Mouse (Mus musculus): ENCODE results near the gene Dsp.
A peak's percentile ranks its signal among the peaks of the same experiment; 100 is the strongest.

Gene Dsp

GRCm38 (mm10) chr13:38170707-38171144 is 19.6 kb downstream of the Dsp start:
- no peak for DNase-seq (ENCODE audit: low spot score in 2 of 2)

DNA sequence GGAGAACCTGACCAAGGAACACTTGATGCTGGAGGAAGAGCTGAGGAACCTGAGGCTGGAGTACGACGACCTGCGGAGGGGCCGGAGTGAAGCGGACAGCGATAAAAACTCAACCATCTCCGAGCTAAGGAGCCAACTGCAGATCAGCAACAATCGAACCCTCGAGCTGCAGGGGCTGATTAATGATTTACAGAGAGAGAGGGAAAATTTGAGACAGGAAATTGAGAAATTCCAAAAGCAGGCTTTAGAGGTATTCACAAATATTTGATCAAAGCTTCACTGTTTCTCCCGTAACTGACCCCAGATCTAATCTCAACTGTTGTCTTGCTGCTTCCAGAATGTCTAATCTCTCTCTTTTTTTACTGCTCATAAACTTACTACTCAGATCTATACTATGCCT is 42.3 kb downstream of the Dsp start:
- DNase-seq (ENCODE audit: low spot score in 2 of 2) = no peak

DNA sequence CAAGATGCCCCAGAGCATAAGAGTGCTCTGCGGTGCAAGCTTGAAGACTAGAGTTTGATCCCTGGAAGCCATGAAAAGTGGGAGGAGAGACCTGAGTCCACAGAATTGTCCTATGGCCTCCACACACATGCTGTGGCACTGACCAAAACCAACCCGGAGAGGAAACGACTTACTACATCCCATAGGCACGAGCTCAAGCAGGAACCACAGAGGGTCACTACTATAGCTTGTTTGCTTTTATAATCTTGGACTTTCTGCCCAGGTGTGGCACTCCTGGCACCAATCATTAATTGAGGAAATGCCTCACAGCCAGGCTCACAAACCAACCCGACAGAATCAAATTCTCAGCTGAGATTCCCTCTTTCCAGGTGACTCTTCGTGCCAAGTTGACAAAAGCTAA is 50.3 kb downstream of the Dsp start:
- no peak for DNase-seq (ENCODE audit: low spot score in 2 of 2)

GRCm38 (mm10) chr13:38204171-38204570 is 53.1 kb downstream of the Dsp start:
- no peak for DNase-seq (ENCODE audit: low spot score in 2 of 2)

DNA sequence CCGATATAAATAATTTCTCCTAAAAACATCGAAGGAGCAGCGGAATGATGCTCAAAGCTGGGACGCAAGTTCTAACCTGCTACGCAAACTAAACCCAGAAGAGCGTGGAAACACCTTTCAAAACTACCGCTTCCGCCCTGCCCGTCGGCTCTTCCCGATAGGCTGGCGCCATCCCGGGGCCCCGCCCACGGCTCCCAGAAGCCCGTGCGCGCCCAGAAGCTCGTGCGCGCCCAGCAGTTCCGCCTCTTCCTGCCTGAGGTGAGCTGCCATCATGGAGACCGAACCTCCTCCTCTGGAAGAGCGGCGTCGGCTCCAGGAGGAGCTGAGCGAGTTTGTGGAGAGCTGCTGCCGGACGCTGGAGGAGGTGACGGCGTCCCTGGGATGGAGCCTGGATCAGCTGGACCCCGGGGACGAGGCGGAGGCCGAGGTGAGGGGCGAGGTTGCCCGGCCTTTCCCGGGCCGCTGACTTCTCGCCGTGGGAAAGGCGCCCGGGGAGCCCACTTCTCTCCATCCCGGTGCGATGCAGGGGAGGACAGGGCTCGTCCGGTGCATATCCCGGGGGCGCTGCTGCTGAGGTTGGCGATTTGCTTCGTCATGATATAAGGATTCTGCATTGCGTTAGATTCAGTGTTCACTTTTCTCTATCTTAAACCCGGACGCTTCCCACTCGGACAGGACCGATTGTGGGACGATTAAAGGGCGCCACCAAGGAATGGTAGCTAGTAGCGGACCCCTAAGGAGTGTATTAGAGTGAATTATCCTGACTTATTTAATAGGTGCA is 53.8 kb downstream of the Dsp start, which contains the start of gene Snrnp48:
TSS of gene Snrnp48 (plus strand) at position 237 of the 781 bp plus-strand sequence.
- DNase-seq (ENCODE audit: low spot score in 2 of 2) = peak; percentile 94

DNA sequence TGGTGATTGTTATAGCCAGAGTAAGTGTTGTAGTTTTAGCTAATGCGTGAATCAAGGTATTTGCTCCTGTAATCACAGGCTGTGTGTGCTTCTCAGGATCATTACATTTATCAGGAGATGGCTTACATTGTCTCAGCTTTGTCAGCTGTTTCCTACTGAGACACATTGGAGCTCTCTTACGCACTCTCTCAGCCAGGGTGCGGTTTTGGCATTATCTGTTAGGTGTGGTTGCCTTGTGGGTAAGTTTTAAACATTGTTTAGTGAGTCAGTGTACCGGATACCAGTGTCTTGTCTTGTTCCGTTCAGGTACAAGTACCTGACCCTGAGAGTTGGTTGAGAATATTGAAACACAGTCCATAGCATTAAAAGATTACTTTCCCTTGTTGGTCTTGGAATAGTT is 60.0 kb downstream of the Dsp start:
- DNase-seq (ENCODE audit: low spot score in 2 of 2) = no peak

- DNase-seq (ENCODE audit: low spot score in 2 of 2) = no peak
Observed at GRCm38 (mm10) chr13:38218686-38219085, 67.6 kb downstream of the Dsp start.

DNA sequence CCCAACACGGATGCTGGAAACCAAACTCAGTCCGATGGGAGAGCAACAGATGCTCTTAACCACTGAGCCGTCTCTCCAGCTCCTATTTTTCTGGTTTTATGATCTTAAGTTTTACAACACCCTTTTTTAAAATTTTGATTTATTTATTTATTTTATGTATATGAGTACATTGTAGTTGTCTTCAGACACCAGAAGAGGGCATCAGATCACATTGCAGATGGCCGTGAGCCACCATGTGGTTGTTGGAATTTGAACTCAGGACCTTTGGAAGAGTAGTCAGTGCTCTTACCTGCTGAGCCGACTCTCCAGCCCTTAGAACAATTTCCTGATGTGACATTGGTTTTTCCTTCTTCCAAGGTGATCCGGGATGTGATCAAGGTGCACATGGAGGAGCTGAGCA is 69.2 kb downstream of the Dsp start:
- no peak for DNase-seq (ENCODE audit: low spot score in 2 of 2)

DNA sequence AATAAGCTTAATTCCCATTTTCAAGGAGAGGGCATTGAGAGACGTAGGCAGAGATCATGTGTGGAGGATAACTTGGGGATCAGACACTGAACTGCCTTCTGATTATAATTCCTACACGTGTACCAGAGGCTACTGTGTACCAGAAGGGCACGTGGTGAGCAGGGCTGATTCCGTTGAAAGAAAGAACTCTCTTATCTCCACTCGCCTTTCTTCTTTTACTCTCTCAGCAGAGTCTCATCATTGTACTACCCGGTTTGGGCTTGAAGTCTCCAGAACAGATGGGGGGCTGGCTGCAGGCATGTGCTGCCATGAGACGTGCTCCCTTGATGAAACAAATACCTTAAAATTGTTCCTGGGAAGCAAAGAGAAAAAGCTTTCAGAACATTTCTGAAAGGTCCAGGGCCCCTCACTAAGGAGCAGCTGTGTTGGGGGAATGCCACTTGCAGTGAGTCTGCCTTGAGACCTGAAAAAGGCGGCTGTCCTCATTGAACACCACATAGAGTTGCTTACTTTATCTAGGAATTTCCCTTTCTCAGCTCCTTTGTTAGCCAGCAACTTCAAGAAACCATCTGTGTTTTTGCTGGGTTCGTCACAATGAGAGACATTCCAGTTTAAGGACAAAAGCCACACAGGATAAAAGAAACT is 79.2 kb downstream of the Dsp start:
- peak in 1 of 2 experiments; percentile 26 for DNase-seq (ENCODE audit: low spot score in 2 of 2)

DNA sequence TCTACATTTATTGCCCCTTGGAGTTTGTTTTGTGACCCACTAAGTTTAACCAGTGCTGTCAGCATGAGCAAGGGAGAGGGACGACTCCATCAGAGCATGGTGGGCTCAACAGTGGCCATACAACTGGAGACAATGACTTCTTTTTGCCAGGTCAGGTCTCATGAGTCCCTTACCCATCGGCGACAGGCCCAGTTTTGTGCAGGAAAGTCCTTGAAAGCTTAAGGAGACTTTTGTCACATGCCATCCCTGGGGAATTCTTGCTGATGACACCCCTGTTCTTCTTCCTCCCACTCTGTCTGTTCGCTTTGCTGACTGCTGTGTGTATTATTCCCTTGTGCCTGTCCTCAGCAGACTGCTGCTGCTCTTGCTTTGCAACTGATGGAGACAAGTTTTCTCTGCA is 81.3 kb downstream of the Dsp start:
- no peak for DNase-seq (ENCODE audit: low spot score in 2 of 2)

DNA sequence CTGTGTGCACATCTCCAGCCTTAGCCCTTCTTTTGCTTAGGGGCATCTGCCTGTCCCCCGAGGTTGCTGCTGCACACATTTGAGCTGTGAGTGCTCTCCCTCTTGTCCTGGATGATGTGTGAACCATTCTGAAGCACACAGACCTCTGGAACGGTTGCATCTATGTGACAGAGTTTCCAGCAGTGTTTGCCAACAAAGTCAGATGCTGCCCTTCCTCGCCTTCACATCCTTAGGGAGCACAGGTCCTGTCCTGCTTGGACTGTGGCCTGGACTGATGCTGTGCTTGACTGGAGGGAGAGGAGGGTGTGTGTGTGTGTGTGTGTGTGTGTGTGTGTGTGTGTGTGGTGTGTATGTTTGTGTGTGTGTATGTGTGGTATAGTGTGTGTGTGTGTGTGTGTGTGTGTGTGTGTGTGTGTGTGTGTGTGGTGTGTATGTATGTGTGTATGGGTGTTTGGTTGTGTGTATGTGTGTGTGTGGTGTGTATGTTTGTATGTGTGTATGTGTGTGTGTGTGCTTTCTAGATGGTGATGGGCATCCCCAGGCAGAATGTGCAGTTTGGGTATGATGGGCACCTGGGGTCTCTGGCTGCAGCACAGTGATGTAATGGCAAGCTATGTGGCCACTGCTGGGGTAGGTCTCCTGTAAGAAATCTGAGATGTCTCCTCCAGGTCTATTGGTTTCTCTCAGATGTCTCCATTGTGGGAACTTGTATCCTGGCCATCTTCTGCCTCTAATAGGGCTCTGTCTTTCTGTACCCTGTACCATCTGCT is 81.9 kb downstream of the Dsp start:
- no peak for DNase-seq (ENCODE audit: low spot score in 2 of 2)

DNA sequence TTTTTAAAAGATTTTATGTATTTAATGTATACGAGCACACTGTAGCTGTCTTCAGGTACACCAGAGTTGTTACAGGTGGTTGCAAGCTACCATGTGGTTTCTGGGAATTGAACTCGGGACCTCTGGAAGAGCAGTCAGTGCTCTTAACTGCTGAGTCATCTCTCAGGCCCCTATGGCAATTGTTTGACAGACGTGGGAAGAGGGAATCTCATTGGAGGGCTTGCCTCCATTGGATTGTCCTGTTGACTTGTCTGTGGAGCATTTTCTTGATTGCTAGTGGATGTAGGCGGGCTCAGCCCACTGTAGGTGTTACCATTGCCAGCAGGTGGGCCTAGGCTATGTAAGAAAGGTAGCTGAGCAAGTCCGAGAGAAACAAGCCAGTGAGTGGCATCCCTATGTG is 83.6 kb downstream of the Dsp start:
- DNase-seq (ENCODE audit: low spot score in 2 of 2) = no peak

GRCm38 (mm10) chr13:38235370-38235769 is 84.3 kb downstream of the Dsp start:
- DNase-seq (ENCODE audit: low spot score in 2 of 2) = no peak

- no peak for DNase-seq (ENCODE audit: low spot score in 2 of 2)
Observed at GRCm38 (mm10) chr13:38248151-38248550, 97.1 kb downstream of the Dsp start.

Data from right cerebral cortex, postnatal 10 days (tissue).